Mouse (Mus musculus): ENCODE data around the gene Il12rb1.

GRCm38 (mm10) chr8:70831517-70831916 lies 23.3 kb downstream of the Il12rb1 start:
- TF ChIP-seq CTCF (IDR thresholded peaks at IDR 0.05; ENCODE audit: extremely low read depth, insufficient read length, insufficient replicate concordance, low read depth, low read length) (no peak), POLR2A (IDR thresholded peaks at IDR 0.05; ENCODE audit: low read depth, low read length) (no peak)

Measured in small intestine, adult 2 months (tissue).